Mouse (Mus musculus) kidney, embryonic 15.5 days (tissue): Measurements from ENCODE around the gene Cyp4x1. TPM values are rescaled to one million over a fixed set of nuclear protein-coding genes. Genes with fewer than 3 reads are reported as not detected.

Source experiments
- ATAC-seq: fragments of 200-750 bp; cut with Nextera tagmentation; replicated peaks from 2 replicates; pipeline ENCODE4 v1.8.0; 2017; ENCODE audit warnings: moderate TSS enrichment; ENCODE audit not compliant: low FRiP score
- H3K27ac ChIP-seq: fragments of 300-500 bp; sonication (generic); 2 replicates; pipeline ENCODE4 v1.5.1; 2015; ENCODE audit warnings: mild to moderate bottlenecking, inconsistent platforms
- H3K27me3 ChIP-seq: fragments of 300-500 bp; sonication (generic); 2 replicates; pipeline ENCODE4 v1.6.1; 2015; ENCODE audit warnings: inconsistent platforms
- H3K36me3 ChIP-seq: fragments of 300-500 bp; sonication (generic); 2 replicates; pipeline ENCODE4 v1.6.1; 2015; ENCODE audit warnings: inconsistent platforms
- H3K4me1 ChIP-seq: fragments of 300-500 bp; sonication (generic); 2 replicates; pipeline ENCODE4 v1.6.1; 2015; ENCODE audit warnings: inconsistent platforms
- H3K4me2 ChIP-seq: fragments of 300-500 bp; sonication (generic); 2 replicates; pipeline ENCODE4 v1.6.1; 2015; ENCODE audit warnings: moderate library complexity, mild to moderate bottlenecking, inconsistent platforms
- H3K4me3 ChIP-seq: fragments of 300-500 bp; sonication (generic); replicated peaks from 2 replicates; pipeline ENCODE4 v1.5.1; 2015; ENCODE audit warnings: mild to moderate bottlenecking, inconsistent platforms
- H3K9ac ChIP-seq: fragments of 300-500 bp; sonication (generic); 2 replicates; pipeline ENCODE4 v1.6.1; 2015; ENCODE audit warnings: mild to moderate bottlenecking, inconsistent platforms
- H3K9me3 ChIP-seq: fragments of 300-500 bp; sonication (generic); replicated peaks from 2 replicates; pipeline ENCODE4 v1.6.1; 2016; ENCODE audit warnings: inconsistent platforms
- WGBS: fragments of 180-500 bp; shearing (Covaris S2); methylation state at CpG from one replicate; pipeline ENCODE4 v1.1.7; 2015; ENCODE audit warnings: mixed read lengths; 5-methylcytosine and 5-hydroxymethylcytosine counted together
- polyA plus RNA-seq: library from polyadenylated mRNA; unstranded; fragments of >200 nt; fragmentation: Nextera tagmentation; extraction: Ambion mirVana; gene quantifications from 2 replicates; pipeline ENCODE4 v1.2.1, GENCODE M21; 2015

Cyp4x1 gene
- polyA plus RNA-seq, 1 experiment from 2014 or later: 0.57 TPM

- Histone ChIP-seq H3K27ac (no peak overlapping the region), H3K36me3 (no peaks in the 10 kb centered on the region), H3K9me3 (no peaks in the 10 kb centered on the region), H3K4me2 (peak overlapping the region; percentile 100), H3K9ac (peak overlapping the region; percentile 55), H3K4me3 (peak overlapping the region; percentile 58), H3K4me1 (peaks cover 18% of the 10 kb centered on the region), H3K27me3 (peaks cover 94% of the 10 kb centered on the region)
- under 1% methylated on average over 58 of the region's 58 CpGs for WGBS
- ATAC-seq: peak; percentile 88
Measured at GRCm38 (mm10) chr4:115062875-115063517, 71.1 kb downstream of the Cyp4x1 start.

- ATAC-seq: 0 out of 2 replicates have a peak, but pooled peaks have one; percentile 12
- H3K9ac ChIP-seq: peak overlapping the region; percentile 55; the same call in 1 of the 2 replicates
- H3K4me1 ChIP-seq: peaks cover 22% of the 10 kb centered on the region
- 0% methylated on average over 9 of the region's 9 CpGs for WGBS
- no peaks in the 10 kb centered on the region for H3K36me3 ChIP-seq
- no peaks in the 10 kb centered on the region for H3K9me3 ChIP-seq
- no peak overlapping the region for H3K27ac ChIP-seq
- peaks cover 96% of the 10 kb centered on the region for H3K27me3 ChIP-seq
- H3K4me3 ChIP-seq: peak overlapping the region; percentile 58
- peak overlapping the region; percentile 100 for H3K4me2 ChIP-seq
Measured at GRCm38 (mm10) chr4:115062540-115062874, 71.6 kb downstream of the Cyp4x1 start.

DNA sequence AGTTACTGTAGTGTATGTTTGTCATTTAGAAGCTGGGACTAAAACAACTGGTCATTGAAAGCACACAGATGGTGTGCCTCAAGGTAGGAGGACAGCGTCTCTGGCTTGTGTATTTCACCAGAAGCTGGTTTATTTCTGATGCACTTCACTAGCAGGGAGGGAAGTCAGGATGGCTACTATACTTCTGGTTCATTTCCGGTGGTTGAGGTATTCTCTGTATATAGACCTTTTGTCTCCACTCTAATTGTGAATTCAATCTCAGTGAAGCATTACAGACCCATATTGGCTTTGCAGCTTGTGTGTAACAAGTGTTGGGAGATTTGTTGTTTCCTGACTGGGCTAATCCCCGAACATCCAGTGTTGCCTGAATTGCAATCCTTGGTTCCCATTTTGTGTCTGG, 73.3 kb downstream of the Cyp4x1 start:
- Histone ChIP-seq H3K4me3 (peak overlapping the region; percentile 47; the same call in 1 of the 2 replicates), H3K4me2 (peak overlapping the region; percentile 74), H3K9me3 (no peaks in the 10 kb centered on the region), H3K9ac (no peak overlapping the region), H3K27ac (no peak overlapping the region), H3K4me1 (peaks cover 36% of the 10 kb centered on the region), H3K27me3 (peaks cover 99% of the 10 kb centered on the region), H3K36me3 (no peaks in the 10 kb centered on the region)
- 13% methylated on average over 3 of the region's 3 CpGs for WGBS
- ATAC-seq: no peak

- peak overlapping the region; percentile 74 for H3K4me2 ChIP-seq
- ATAC-seq: no peak
- peak overlapping the region; percentile 47 for H3K4me3 ChIP-seq
- no peaks in the 10 kb centered on the region for H3K36me3 ChIP-seq
- no peaks in the 10 kb centered on the region for H3K9me3 ChIP-seq
- WGBS: 18% methylated on average over 12 of the region's 12 CpGs
- peaks cover 99% of the 10 kb centered on the region for H3K27me3 ChIP-seq
- peaks cover 36% of the 10 kb centered on the region for H3K4me1 ChIP-seq
- H3K9ac ChIP-seq: 0 out of 2 replicates have a peak overlapping the region, but pooled peaks have one; percentile 0
- H3K27ac ChIP-seq: peak overlapping the region; percentile 23; the same call in 1 of the 2 replicates
Measured at GRCm38 (mm10) chr4:115059871-115060270, 74.2 kb downstream of the Cyp4x1 start.

GRCm38 (mm10) chr4:115058871-115059590, 75.0 kb downstream of the Cyp4x1 start:
- Histone ChIP-seq H3K4me3 (peak overlapping the region; percentile 47), H3K4me2 (peak overlapping the region; percentile 74), H3K9ac (no peak overlapping the region), H3K36me3 (no peaks in the 10 kb centered on the region), H3K27me3 (peaks cover 99% of the 10 kb centered on the region), H3K27ac (peak overlapping the region; percentile 75; the same call in 1 of the 2 replicates), H3K4me1 (peaks cover 35% of the 10 kb centered on the region), H3K9me3 (no peaks in the 10 kb centered on the region)
- ATAC-seq: no peak
- WGBS: under 1% methylated on average over 23 of the region's 23 CpGs

DNA sequence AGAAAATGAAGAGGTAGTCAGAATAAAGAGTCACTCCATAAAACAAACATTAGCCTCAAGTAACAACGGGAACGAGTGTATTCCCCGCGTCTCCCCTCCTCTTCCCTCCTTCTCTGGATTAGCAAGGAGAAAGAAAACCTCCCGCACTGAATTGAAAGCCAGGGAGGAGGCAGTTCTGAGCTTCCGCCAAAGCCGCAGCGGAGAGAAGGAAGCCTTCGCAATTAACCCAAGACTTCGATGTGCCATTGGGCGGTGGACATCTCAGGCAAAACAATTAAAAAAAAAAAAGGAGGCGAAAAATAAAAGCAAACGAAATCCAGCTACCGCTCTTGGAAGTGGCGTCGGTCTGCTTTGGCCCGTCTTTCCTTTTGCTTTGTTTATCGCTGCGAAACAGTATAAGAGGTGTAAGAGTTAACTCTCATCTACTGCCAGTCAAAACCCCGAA, 75.7 kb downstream of the Cyp4x1 start:
- ATAC-seq: no peak
- WGBS: under 1% methylated on average over 20 of the region's 20 CpGs
- Histone ChIP-seq H3K9me3 (no peaks in the 10 kb centered on the region), H3K36me3 (no peaks in the 10 kb centered on the region), H3K27me3 (peaks cover 98% of the 10 kb centered on the region), H3K27ac (peak overlapping the region; percentile 75), H3K9ac (no peak overlapping the region), H3K4me2 (peak overlapping the region; percentile 74; the same call in 1 of the 2 replicates), H3K4me3 (peak overlapping the region; percentile 47), H3K4me1 (peaks cover 28% of the 10 kb centered on the region)

GRCm38 (mm10) chr4:115057674-115058316, 76.3 kb downstream of the Cyp4x1 start:
- Histone ChIP-seq H3K4me1 (peaks cover 25% of the 10 kb centered on the region), H3K4me3 (peak overlapping the region; percentile 47), H3K9ac (no peak overlapping the region), H3K4me2 (peak overlapping the region; percentile 74), H3K27me3 (peaks cover 97% of the 10 kb centered on the region), H3K9me3 (no peaks in the 10 kb centered on the region), H3K36me3 (no peaks in the 10 kb centered on the region), H3K27ac (peak overlapping the region; percentile 75)
- no peak for ATAC-seq
- WGBS: under 1% methylated on average over 33 of the region's 33 CpGs

- Histone ChIP-seq H3K36me3 (no peaks in the 10 kb centered on the region), H3K9ac (peak overlapping the region; percentile 40), H3K27ac (peak overlapping the region; percentile 75), H3K4me2 (peak overlapping the region; percentile 74), H3K9me3 (no peaks in the 10 kb centered on the region), H3K4me1 (peaks cover 27% of the 10 kb centered on the region), H3K4me3 (peak overlapping the region; percentile 47), H3K27me3 (peaks cover 97% of the 10 kb centered on the region)
- WGBS: under 1% methylated on average over 48 of the region's 48 CpGs
- peak; percentile 69 for ATAC-seq
Measured at GRCm38 (mm10) chr4:115056921-115057673, 77.0 kb downstream of the Cyp4x1 start.

DNA sequence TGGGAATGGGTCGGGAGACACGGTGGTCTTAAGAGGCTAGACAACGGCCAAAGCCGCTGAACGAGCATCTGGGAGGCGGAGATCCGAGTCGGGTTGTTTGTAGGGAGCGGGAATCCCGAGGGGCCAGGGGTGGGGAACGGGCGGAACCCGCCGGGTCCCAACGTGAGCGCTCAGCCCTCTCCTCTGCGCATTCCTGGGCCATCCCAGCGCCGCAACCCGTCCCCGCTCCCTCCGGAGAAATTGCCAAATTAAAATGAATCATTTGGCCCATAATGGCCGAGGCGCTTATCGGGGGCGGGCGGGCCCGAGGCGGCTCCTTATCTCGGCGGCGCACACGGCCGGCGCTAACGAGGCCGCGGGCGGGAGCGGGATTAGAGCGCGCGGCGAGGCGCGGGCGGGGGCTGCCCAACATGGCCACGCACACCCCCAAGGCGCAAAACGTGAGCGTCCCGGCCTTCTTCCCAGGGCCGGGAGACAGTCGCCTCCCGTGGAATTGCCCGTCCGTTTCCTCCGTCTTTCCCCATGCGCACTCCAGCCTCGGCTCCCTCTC, 77.6 kb downstream of the Cyp4x1 start, which contains the start of gene Tal1:
Gene Tal1 (plus strand): TSS at position 56 of the 550 bp plus-strand sequence.
- under 1% methylated on average over 60 of the region's 60 CpGs for WGBS
- peak within 1 kb of the TSS; percentile 74 for H3K4me2 ChIP-seq
- H3K9me3 ChIP-seq: no peaks in the 10 kb centered on the region
- peak within 1 kb of the TSS; percentile 75 for H3K27ac ChIP-seq
- peaks cover 27% of the 10 kb centered on the region for H3K4me1 ChIP-seq
- peak within 1 kb of the TSS; percentile 40 for H3K9ac ChIP-seq
- H3K36me3 ChIP-seq: no peaks in the 10 kb centered on the region
- peak; percentile 50 for ATAC-seq
- H3K4me3 ChIP-seq: peak within 1 kb of the TSS; percentile 47
- peaks cover 97% of the 10 kb centered on the region for H3K27me3 ChIP-seq
